Mouse (Mus musculus): Measurements from ENCODE around the gene Tmprss15. TPM values are rescaled to one million over a fixed set of nuclear protein-coding genes. Genes with fewer than 3 reads are reported as not detected.

Tmprss15 gene
- total RNA-seq, 2 experiments from 2014 or later, result not detected

DNA sequence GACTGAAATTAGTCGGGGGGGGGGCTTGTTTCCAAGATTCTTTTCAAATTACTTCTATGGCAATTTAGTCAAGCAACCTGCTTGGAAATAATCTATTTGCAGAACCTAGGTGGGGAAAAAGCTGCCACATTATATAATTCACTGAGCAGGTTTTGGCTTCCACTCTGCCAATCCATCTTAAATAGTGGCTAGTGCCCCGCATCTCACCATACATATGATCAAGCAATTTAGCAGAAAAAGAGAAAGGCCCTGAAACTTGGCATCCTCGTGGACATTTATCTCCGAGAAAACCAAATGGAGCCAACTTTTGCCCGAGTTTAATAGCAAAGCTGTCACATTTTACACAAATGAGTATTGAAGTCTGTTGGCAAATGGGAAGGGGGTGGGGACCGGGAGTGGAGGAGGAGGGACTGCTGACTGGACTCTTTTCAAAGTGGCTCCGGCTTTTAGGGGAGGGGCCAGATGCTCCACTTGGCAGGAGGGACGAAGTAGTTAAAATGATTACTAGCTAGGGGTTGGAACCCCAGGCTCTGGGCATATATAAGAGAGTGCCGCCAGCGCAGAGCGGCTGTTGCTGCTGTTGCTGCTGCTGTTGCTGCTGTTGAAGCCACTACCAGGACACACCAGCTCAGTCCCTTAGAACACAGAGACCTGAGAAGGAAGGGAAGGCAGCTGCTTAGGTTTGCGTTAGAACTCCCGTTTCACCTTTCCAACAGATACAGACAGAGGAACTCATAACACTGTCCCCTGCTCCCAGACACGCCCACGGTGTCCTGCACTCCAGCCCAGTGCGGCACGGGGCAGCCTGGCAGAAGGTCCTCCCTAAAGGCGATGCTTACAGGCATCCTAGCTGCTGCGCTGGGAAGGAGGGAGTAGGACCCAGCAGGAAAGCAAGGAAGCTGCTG lies 160.3 kb downstream of the Tmprss15 start, which contains the start of gene Chodl:
Chodl (plus strand) TSS at position 567 of the 905 bp plus-strand sequence.
- DNase-seq, result peak in 1 of 2 experiments; percentile 7

GRCm38 (mm10) chr16:78922644-78923043 lies 168.3 kb downstream of the Tmprss15 start:
- DNase-seq, result no peak
- intact Hi-C loops (cut with DNase I), result no loop called here

More for the DNA sequence above, 160.3 kb downstream of the Tmprss15 start, which contains the start of gene Chodl:
- intact Hi-C loops (cut with DNase I), result no loop called here

Other genes starting within 250 kb of the Tmprss15 start
- under 1 TPM; 0.17 TPM for gene Chodl, start 160.1 kb downstream of the Tmprss15 start, total RNA-seq (2021)

All from heart, postnatal 10 days (tissue).